Mouse (Mus musculus): ENCODE measurements around the gene Catsper4. TPM values are rescaled to one million over a fixed set of nuclear protein-coding genes. Genes with fewer than 3 reads are reported as not detected.

Catsper4 gene
- polyA plus RNA-seq, 1 experiment from 2014 or later = 0.60 TPM

- WGBS = 50% methylated on average over 4 of the region's 4 CpGs
- peaks cover 26% of the 10 kb centered on the region for H3K27me3 ChIP-seq (replicated peaks; ENCODE audit: control insufficient read depth, insufficient read depth, low read length)
- H3K4me3 ChIP-seq (ENCODE audit: low read depth, low read length) = no peak overlapping the region
- no peak overlapping the region for H3K27ac ChIP-seq (ENCODE audit: low read depth, low read length)
- H3K4me2 ChIP-seq (replicated peaks; ENCODE audit: low read depth) = no peak overlapping the region
- no peaks in the 10 kb centered on the region for H3K9me3 ChIP-seq (ENCODE audit: control insufficient read depth)
- no peak for TF ChIP-seq CTCF (IDR thresholded peaks at IDR 0.05; ENCODE audit: low read depth)
- peaks cover 4% of the 10 kb centered on the region; the same call in 1 of the 2 replicates for H3K4me1 ChIP-seq (replicated peaks; ENCODE audit: control insufficient read depth, insufficient read depth, low read length)
- no peak overlapping the region for H3K9ac ChIP-seq (ENCODE audit: low read depth, low read length)
- no peaks in the 10 kb centered on the region; the same call in 1 of the 2 replicates for H3K36me3 ChIP-seq (ENCODE audit: control insufficient read depth, insufficient read depth)
- ATAC-seq = no peak
These were observed 19.1 kb upstream of the Catsper4 start for GRCm38 (mm10) chr4:134246256-134246655.

GRCm38 (mm10) chr4:134245148-134245843 lies 18.1 kb upstream of the Catsper4 start, which contains the start of gene Zfp593:
Gene Zfp593, minus strand, starts transcription at chr4:134245592.
- Histone ChIP-seq H3K9me3 (ENCODE audit: control insufficient read depth) (no peaks in the 10 kb centered on the region), H3K4me2 (replicated peaks; ENCODE audit: low read depth) (peak within 1 kb of the TSS; percentile 98), H3K4me1 (replicated peaks; ENCODE audit: control insufficient read depth, insufficient read depth, low read length) (peaks cover 4% of the 10 kb centered on the region; the same call in 1 of the 2 replicates), H3K9ac (ENCODE audit: low read depth, low read length) (peak within 1 kb of the TSS; percentile 71), H3K27ac (ENCODE audit: low read depth, low read length) (peak within 1 kb of the TSS; percentile 64; the same call in 1 of the 2 replicates), H3K4me3 (ENCODE audit: low read depth, low read length) (peak within 1 kb of the TSS; percentile 74), H3K27me3 (replicated peaks; ENCODE audit: control insufficient read depth, insufficient read depth, low read length) (peaks cover 16% of the 10 kb centered on the region), H3K36me3 (ENCODE audit: control insufficient read depth, insufficient read depth) (no peaks in the 10 kb centered on the region; the same call in 1 of the 2 replicates)
- ATAC-seq = peak; percentile 65
- peak; percentile 91 for TF ChIP-seq CTCF (IDR thresholded peaks at IDR 0.05; ENCODE audit: low read depth)
- under 1% methylated on average over 60 of the region's 60 CpGs for WGBS

- H3K9ac ChIP-seq (ENCODE audit: low read depth, low read length) = no peak within 1 kb of the TSS
- ATAC-seq = no peak
- H3K4me3 ChIP-seq (ENCODE audit: low read depth, low read length) = no peak within 1 kb of the TSS
- no peak for TF ChIP-seq CTCF (IDR thresholded peaks at IDR 0.05; ENCODE audit: low read depth)
- WGBS = 94% methylated on average over 17 of the region's 17 CpGs
- no peaks in the 10 kb centered on the region; the same call in 1 of the 2 replicates for H3K36me3 ChIP-seq (ENCODE audit: control insufficient read depth, insufficient read depth)
- H3K4me1 ChIP-seq (replicated peaks; ENCODE audit: control insufficient read depth, insufficient read depth, low read length) = peaks cover 4% of the 10 kb centered on the region; the same call in 1 of the 2 replicates
- no peak within 1 kb of the TSS for H3K27ac ChIP-seq (ENCODE audit: low read depth, low read length)
- H3K27me3 ChIP-seq (replicated peaks; ENCODE audit: control insufficient read depth, insufficient read depth, low read length) = peaks cover 9% of the 10 kb centered on the region; the same call in 1 of the 2 replicates
- H3K9me3 ChIP-seq (ENCODE audit: control insufficient read depth) = no peaks in the 10 kb centered on the region
- peak within 1 kb of the TSS; percentile 98; the same call in 1 of the 2 replicates for H3K4me2 ChIP-seq (replicated peaks; ENCODE audit: low read depth)
These were observed 16.5 kb upstream of the Catsper4 start, which contains the start of gene E130218I03Rik for GRCm38 (mm10) chr4:134243516-134244250. Gene E130218I03Rik, plus strand, starts transcription at chr4:134243662.

- Histone ChIP-seq H3K4me2 (replicated peaks; ENCODE audit: low read depth) (peak overlapping the region; percentile 66), H3K27ac (ENCODE audit: low read depth, low read length) (peak overlapping the region; percentile 87), H3K36me3 (ENCODE audit: control insufficient read depth, insufficient read depth) (peaks cover 10% of the 10 kb centered on the region; the same call in 1 of the 2 replicates), H3K4me3 (ENCODE audit: low read depth, low read length) (peak overlapping the region; percentile 60), H3K9ac (ENCODE audit: low read depth, low read length) (no peak overlapping the region; the same call in 1 of the 2 replicates), H3K9me3 (ENCODE audit: control insufficient read depth) (no peaks in the 10 kb centered on the region), H3K4me1 (replicated peaks; ENCODE audit: control insufficient read depth, insufficient read depth, low read length) (no peaks in the 10 kb centered on the region; the same call in 1 of the 2 replicates), H3K27me3 (replicated peaks; ENCODE audit: control insufficient read depth, insufficient read depth, low read length) (no peaks in the 10 kb centered on the region)
- WGBS = 8% methylated on average over 10 of the region's 10 CpGs
- peak; percentile 6 for ATAC-seq
- peak; percentile 24; the same call in 1 of the 2 replicates for TF ChIP-seq CTCF (IDR thresholded peaks at IDR 0.05; ENCODE audit: low read depth)
These were observed 11.5 kb upstream of the Catsper4 start for GRCm38 (mm10) chr4:134238686-134239085.

GRCm38 (mm10) chr4:134238279-134238651 lies 11.1 kb upstream of the Catsper4 start, which contains the start of gene Cnksr1:
Gene Cnksr1, minus strand, starts transcription at chr4:134238399.
- H3K9ac ChIP-seq (ENCODE audit: low read depth, low read length) = peak within 1 kb of the TSS; percentile 50
- H3K9me3 ChIP-seq (ENCODE audit: control insufficient read depth) = no peaks in the 10 kb centered on the region
- peak; percentile 97 for ATAC-seq
- peak within 1 kb of the TSS; percentile 87 for H3K27ac ChIP-seq (ENCODE audit: low read depth, low read length)
- no peak for TF ChIP-seq CTCF (IDR thresholded peaks at IDR 0.05; ENCODE audit: low read depth)
- peaks cover 13% of the 10 kb centered on the region; the same call in 1 of the 2 replicates for H3K36me3 ChIP-seq (ENCODE audit: control insufficient read depth, insufficient read depth)
- H3K4me2 ChIP-seq (replicated peaks; ENCODE audit: low read depth) = peak within 1 kb of the TSS; percentile 66
- no peaks in the 10 kb centered on the region; the same call in 1 of the 2 replicates for H3K4me1 ChIP-seq (replicated peaks; ENCODE audit: control insufficient read depth, insufficient read depth, low read length)
- no peaks in the 10 kb centered on the region for H3K27me3 ChIP-seq (replicated peaks; ENCODE audit: control insufficient read depth, insufficient read depth, low read length)
- 3% methylated on average over 18 of the region's 18 CpGs for WGBS
- H3K4me3 ChIP-seq (ENCODE audit: low read depth, low read length) = peak within 1 kb of the TSS; percentile 60

Data from intestine, postnatal 0 days (tissue).